Mouse (Mus musculus): Measurements from ENCODE around the gene Aip. TPM values are rescaled to one million over a fixed set of nuclear protein-coding genes. Genes with fewer than 3 reads are reported as not detected.

Gene Aip
- polyA plus RNA-seq, 1 experiment from 2014 or later, result 97.5 TPM

DNA sequence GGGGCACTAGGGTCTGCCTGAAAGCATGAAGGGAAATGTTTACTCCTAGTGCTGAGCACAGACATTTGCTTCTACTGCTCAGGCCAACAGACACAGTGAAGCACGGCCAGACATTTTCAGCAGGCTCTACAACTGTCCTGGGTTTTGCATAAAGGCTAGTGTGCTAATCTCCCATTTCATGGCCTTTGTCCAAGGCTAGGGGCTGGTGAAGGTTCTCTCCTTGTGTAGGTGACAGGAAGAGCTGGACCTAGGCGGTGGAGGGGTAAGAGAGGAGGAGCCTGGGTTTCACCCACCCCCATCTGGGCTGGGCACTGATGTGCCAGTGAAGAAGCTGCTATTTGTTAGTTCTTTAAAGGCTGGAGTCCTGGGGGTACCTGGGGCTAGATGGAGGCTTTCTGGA is 39.1 kb upstream of the Aip start:
- 83% methylated on average over 2 of the region's 2 CpGs for WGBS
- H3K9me3 ChIP-seq (ENCODE audit: control insufficient read depth, low read length), result no peaks in the 10 kb centered on the region
- peaks cover 18% of the 10 kb centered on the region; the same call in 1 of the 2 replicates for H3K36me3 ChIP-seq (ENCODE audit: control insufficient read depth, insufficient read depth, low read length)

DNA sequence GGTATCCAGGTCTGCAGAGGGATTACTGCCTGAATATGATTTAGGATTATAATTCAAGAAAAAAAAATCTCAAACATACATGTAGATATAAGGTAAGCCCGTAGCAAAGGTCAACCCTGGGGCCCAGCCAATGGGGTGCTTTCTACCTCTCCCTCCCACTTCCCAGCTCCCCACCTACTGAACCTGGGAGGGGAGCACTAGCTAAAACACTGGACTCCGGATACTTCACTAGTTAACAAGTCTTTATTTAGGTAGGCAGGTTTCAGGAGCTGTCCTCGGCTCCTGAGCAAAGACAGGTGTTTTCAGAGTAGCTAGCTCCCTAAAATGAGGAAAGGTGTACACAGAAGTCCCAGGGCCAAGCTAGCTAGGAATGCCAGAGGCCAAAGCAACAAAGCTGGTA is 38.4 kb upstream of the Aip start:
- peaks cover 24% of the 10 kb centered on the region for H3K36me3 ChIP-seq (ENCODE audit: control insufficient read depth, insufficient read depth, low read length)
- H3K4me2 ChIP-seq (replicated peaks; ENCODE audit: low read depth, low read length), result no peak overlapping the region
- WGBS, result 80% methylated on average over 3 of the region's 3 CpGs
- H3K9me3 ChIP-seq (ENCODE audit: control insufficient read depth, low read length), result no peaks in the 10 kb centered on the region
- no peaks in the 10 kb centered on the region for H3K27me3 ChIP-seq (ENCODE audit: control insufficient read depth, insufficient read depth, low read length)
- no peak overlapping the region for H3K4me3 ChIP-seq (ENCODE audit: low read length)
- no peak overlapping the region for H3K9ac ChIP-seq (ENCODE audit: low read depth, low read length)
- no peak for ATAC-seq (ENCODE audit: low FRiP score, low TSS enrichment)
- H3K4me1 ChIP-seq (ENCODE audit: control insufficient read depth, insufficient read depth, low read length), result peaks cover 11% of the 10 kb centered on the region
- H3K27ac ChIP-seq (ENCODE audit: low read depth, low read length), result no peak overlapping the region

More for the DNA sequence above, 39.1 kb upstream of the Aip start:
- ATAC-seq (ENCODE audit: low FRiP score, low TSS enrichment), result no peak
- Histone ChIP-seq H3K4me3 (ENCODE audit: low read length) (no peak overlapping the region), H3K9ac (ENCODE audit: low read depth, low read length) (0 out of 2 replicates have a peak overlapping the region, but pooled peaks have one; percentile 7), H3K27me3 (ENCODE audit: control insufficient read depth, insufficient read depth, low read length) (no peaks in the 10 kb centered on the region), H3K4me2 (replicated peaks; ENCODE audit: low read depth, low read length) (no peak overlapping the region), H3K27ac (ENCODE audit: low read depth, low read length) (no peak overlapping the region), H3K4me1 (ENCODE audit: control insufficient read depth, insufficient read depth, low read length) (peaks cover 13% of the 10 kb centered on the region)

DNA sequence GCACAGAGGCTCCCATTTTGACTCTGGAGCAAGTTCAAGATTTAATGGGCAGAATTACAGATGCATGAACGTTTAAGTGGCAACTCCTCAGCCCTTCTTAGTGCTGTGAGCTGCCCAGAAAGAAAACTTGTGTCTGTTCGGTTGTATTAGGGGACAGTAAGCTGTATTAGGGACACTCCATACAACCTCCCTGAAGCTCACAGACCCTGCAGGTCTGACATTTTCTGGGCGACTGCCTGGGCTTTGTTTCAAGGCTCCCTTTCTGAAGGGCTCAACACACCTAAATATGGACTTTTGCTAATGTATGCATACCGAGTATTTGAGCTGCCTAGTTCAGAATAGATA is 37.9 kb upstream of the Aip start:
- H3K27me3 ChIP-seq (ENCODE audit: control insufficient read depth, insufficient read depth, low read length), result no peaks in the 10 kb centered on the region
- peak overlapping the region; percentile 79 for H3K4me3 ChIP-seq (ENCODE audit: low read length)
- H3K36me3 ChIP-seq (ENCODE audit: control insufficient read depth, insufficient read depth, low read length), result peaks cover 30% of the 10 kb centered on the region
- peak overlapping the region; percentile 24; the same call in 1 of the 2 replicates for H3K27ac ChIP-seq (ENCODE audit: low read depth, low read length)
- WGBS, result 35% methylated on average over 4 of the region's 4 CpGs
- peak; percentile 8; the same call in 1 of the 2 replicates for ATAC-seq (ENCODE audit: low FRiP score, low TSS enrichment)
- peak overlapping the region; percentile 88 for H3K4me2 ChIP-seq (replicated peaks; ENCODE audit: low read depth, low read length)
- H3K9ac ChIP-seq (ENCODE audit: low read depth, low read length), result peak overlapping the region; percentile 77
- no peaks in the 10 kb centered on the region for H3K9me3 ChIP-seq (ENCODE audit: control insufficient read depth, low read length)
- H3K4me1 ChIP-seq (ENCODE audit: control insufficient read depth, insufficient read depth, low read length), result peaks cover 11% of the 10 kb centered on the region

DNA sequence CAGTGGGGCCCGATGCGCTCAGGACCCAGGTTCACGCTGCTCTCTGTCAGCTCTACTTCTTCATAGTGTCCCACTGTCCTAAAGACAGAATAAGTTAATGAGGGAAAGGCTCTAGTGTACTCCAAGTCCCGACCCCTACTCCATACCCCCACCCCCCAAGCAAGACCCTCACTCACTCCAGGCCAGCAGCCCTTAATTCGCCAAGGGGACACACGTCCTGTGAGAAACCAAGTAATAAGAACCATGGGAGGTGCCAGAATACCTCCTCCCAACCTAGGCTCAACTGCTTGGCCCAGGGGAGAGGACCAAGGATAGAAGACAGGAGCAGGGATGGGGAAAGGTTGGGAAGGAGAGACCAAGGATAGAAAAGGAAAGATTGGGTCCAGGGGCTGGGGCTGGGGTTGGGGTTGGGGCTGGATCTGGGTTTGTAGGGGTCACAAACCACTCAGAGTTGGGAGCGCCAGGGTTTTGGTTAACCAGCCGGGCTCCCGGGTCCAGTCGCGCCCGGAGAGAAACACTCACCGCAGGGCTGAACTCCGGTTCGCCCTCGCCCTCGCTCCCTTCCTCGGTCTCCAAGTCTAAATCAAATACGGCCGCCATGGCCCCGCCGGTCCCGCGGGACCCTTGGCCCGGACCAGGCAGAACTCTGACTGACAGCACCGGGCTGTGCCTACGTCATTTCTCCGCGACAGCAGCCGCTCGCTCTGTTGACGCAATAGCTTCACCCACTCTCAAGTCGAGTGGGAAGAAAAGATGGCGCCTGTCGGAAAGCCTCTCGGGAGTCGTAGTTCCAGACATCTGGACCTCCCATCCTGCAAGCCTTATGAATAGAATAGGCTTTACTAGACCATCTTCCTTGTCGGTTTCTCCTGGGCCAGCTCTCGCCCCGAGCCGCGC is 37.2 kb upstream of the Aip start, which contains the start of gene Rps6kb2:
Gene Rps6kb2 (minus strand): TSS at position 709 of the 897 bp plus-strand sequence.
- WGBS, result 6% methylated on average over 42 of the region's 42 CpGs
- H3K27ac ChIP-seq (ENCODE audit: low read depth, low read length), result peak within 1 kb of the TSS; percentile 24; the same call in 1 of the 2 replicates
- H3K27me3 ChIP-seq (ENCODE audit: control insufficient read depth, insufficient read depth, low read length), result no peaks in the 10 kb centered on the region
- H3K4me2 ChIP-seq (replicated peaks; ENCODE audit: low read depth, low read length), result peak within 1 kb of the TSS; percentile 88
- peak; percentile 92 for ATAC-seq (ENCODE audit: low FRiP score, low TSS enrichment)
- H3K4me3 ChIP-seq (ENCODE audit: low read length), result peak within 1 kb of the TSS; percentile 79
- peak within 1 kb of the TSS; percentile 77 for H3K9ac ChIP-seq (ENCODE audit: low read depth, low read length)
- H3K36me3 ChIP-seq (ENCODE audit: control insufficient read depth, insufficient read depth, low read length), result peaks cover 36% of the 10 kb centered on the region
- no peaks in the 10 kb centered on the region for H3K9me3 ChIP-seq (ENCODE audit: control insufficient read depth, low read length)
- H3K4me1 ChIP-seq (ENCODE audit: control insufficient read depth, insufficient read depth, low read length), result peaks cover 11% of the 10 kb centered on the region

DNA sequence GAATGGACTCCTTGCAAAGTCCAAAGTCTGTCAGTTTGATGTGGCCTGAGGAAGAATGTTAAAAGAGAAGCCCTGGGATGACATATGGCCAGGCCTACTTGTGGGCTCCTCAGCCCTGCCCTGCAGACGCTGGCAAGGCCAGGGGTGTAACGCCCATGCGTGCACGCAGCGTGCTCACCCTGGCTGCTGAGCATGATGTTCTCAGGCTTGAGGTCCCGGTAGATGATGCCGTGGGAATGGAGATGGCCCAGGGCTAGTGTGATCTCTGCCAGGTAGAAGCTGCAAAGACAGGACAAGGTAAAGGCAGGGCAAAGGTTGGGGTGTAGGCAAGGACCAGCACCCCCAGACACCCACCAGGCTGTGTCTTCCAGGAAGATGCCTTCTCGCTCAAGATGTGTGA is 33.4 kb upstream of the Aip start:
- Histone ChIP-seq H3K27me3 (ENCODE audit: control insufficient read depth, insufficient read depth, low read length) (no peaks in the 10 kb centered on the region), H3K27ac (ENCODE audit: low read depth, low read length) (no peak overlapping the region), H3K9me3 (ENCODE audit: control insufficient read depth, low read length) (no peaks in the 10 kb centered on the region), H3K4me2 (replicated peaks; ENCODE audit: low read depth, low read length) (no peak overlapping the region), H3K9ac (ENCODE audit: low read depth, low read length) (no peak overlapping the region), H3K4me3 (ENCODE audit: low read length) (no peak overlapping the region), H3K36me3 (ENCODE audit: control insufficient read depth, insufficient read depth, low read length) (peaks cover 58% of the 10 kb centered on the region), H3K4me1 (ENCODE audit: control insufficient read depth, insufficient read depth, low read length) (peaks cover 15% of the 10 kb centered on the region)
- ATAC-seq (ENCODE audit: low FRiP score, low TSS enrichment), result no peak
- WGBS, result 96% methylated on average over 8 of the region's 8 CpGs

DNA sequence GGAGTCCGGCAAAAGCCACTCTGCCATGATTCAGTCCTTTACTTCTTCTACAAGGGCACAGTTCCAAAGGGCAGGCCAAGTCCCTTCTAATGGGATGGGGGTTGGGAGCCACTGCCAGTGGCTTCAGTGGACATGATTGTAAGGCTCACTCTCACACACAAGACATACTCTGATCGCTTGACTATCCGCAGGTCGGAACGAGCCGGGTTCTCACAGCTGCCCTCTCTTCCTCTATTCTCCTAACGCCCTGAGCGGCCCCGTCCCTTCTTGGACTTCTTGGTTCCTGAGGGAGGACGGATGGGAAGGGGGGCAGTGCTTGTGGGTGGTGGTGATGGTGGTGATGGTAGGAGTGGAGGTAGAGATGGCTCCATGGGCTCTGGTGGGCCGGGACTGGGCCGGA is 31.1 kb upstream of the Aip start:
- 88% methylated on average over 12 of the region's 12 CpGs for WGBS
- Histone ChIP-seq H3K4me2 (replicated peaks; ENCODE audit: low read depth, low read length) (no peak overlapping the region), H3K9me3 (ENCODE audit: control insufficient read depth, low read length) (no peaks in the 10 kb centered on the region), H3K27me3 (ENCODE audit: control insufficient read depth, insufficient read depth, low read length) (no peaks in the 10 kb centered on the region), H3K9ac (ENCODE audit: low read depth, low read length) (no peak overlapping the region), H3K36me3 (ENCODE audit: control insufficient read depth, insufficient read depth, low read length) (peaks cover 68% of the 10 kb centered on the region), H3K27ac (ENCODE audit: low read depth, low read length) (no peak overlapping the region), H3K4me3 (ENCODE audit: low read length) (no peak overlapping the region), H3K4me1 (ENCODE audit: control insufficient read depth, insufficient read depth, low read length) (0 out of 2 replicates have a peak, but pooled peaks cover 4% of the 10 kb centered on the region)
- ATAC-seq (ENCODE audit: low FRiP score, low TSS enrichment), result no peak

DNA sequence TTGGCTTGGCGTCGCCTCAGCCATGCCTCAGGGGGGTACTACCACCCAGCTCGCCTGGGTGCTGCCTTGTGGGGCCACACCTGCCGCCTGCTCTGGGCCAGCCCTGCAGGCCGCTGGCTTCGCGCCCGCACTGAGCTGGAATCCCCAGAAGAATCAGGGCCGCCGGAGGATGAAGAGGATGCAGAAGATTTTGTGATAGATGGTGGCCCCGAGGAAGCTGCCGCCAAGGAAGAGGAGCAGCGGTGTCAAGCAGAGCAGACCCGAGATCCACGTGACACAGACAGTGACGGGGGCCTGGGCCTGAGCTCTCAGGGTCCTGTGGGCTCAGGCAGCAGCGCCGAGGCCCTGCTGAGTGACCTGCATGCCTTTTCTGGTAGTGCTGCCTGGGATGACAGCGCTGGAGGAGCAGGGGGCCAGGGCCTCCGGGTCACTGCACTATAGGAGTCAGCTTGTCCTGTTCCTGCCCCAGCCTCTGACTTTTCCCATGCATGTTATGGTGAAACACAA is 30.5 kb upstream of the Aip start:
- no peaks in the 10 kb centered on the region for H3K9me3 ChIP-seq (ENCODE audit: control insufficient read depth, low read length)
- no peak overlapping the region for H3K9ac ChIP-seq (ENCODE audit: low read depth, low read length)
- ATAC-seq (ENCODE audit: low FRiP score, low TSS enrichment), result no peak; the same call in 1 of the 2 replicates
- peak overlapping the region; percentile 42; the same call in 1 of the 2 replicates for H3K27ac ChIP-seq (ENCODE audit: low read depth, low read length)
- H3K4me1 ChIP-seq (ENCODE audit: control insufficient read depth, insufficient read depth, low read length), result 0 out of 2 replicates have a peak, but pooled peaks cover 4% of the 10 kb centered on the region
- peaks cover 66% of the 10 kb centered on the region for H3K36me3 ChIP-seq (ENCODE audit: control insufficient read depth, insufficient read depth, low read length)
- H3K4me3 ChIP-seq (ENCODE audit: low read length), result no peak overlapping the region
- H3K27me3 ChIP-seq (ENCODE audit: control insufficient read depth, insufficient read depth, low read length), result no peaks in the 10 kb centered on the region
- 66% methylated on average over 20 of the region's 20 CpGs for WGBS
- no peak overlapping the region for H3K4me2 ChIP-seq (replicated peaks; ENCODE audit: low read depth, low read length)

DNA sequence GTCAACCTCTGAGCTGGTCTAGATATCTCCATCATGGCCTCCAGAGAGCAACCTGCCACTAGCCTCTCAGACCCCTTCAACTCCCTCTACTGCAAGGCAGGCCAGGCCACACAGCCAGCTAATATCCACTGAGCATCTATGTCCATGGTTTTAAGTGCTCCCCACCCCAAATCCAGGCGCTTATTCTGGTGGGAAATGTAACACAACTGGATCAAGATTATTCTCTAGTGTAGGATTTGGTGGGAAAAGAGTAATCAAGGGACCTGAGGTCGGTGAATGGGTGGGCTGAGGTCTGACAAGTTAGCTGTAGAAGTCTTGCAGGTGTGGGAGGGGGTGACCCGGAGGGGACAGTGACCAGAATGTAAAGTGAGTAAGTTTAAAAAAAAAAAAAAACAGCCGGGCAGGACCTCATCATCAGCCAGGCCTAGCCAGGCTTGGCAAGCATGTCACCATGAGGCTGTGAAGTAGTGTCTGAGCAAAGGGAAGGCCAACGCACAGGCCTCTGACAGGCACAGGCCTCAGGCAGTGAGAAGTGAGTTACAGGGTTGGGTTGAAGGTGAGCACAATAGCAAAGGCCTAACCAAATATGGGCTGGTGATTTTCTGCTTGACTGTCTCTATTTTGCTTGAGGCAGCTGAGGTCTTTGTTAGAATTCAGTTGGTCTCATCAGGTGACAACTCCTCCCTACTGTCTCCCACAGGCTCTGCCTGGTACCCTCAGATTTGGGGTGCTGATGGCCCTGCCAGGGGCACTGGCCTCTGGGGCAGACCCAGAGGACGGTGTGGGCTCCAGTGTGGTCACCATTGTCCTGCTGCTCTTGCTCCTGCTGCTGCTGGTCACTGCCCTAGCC is 29.8 kb upstream of the Aip start:
- Histone ChIP-seq H3K4me2 (replicated peaks; ENCODE audit: low read depth, low read length) (no peak overlapping the region), H3K9me3 (ENCODE audit: control insufficient read depth, low read length) (no peaks in the 10 kb centered on the region), H3K27me3 (ENCODE audit: control insufficient read depth, insufficient read depth, low read length) (no peaks in the 10 kb centered on the region), H3K27ac (ENCODE audit: low read depth, low read length) (peak overlapping the region; percentile 44), H3K9ac (ENCODE audit: low read depth, low read length) (no peak overlapping the region), H3K4me1 (ENCODE audit: control insufficient read depth, insufficient read depth, low read length) (0 out of 2 replicates have a peak, but pooled peaks cover 4% of the 10 kb centered on the region), H3K36me3 (ENCODE audit: control insufficient read depth, insufficient read depth, low read length) (peaks cover 67% of the 10 kb centered on the region), H3K4me3 (ENCODE audit: low read length) (no peak overlapping the region)
- peak; percentile 58 for ATAC-seq (ENCODE audit: low FRiP score, low TSS enrichment)
- WGBS, result 48% methylated on average over 6 of the region's 6 CpGs
